Mouse (Mus musculus) limb, embryonic 14.5 days (tissue): ENCODE results near the gene Cacna1a. TPM values are rescaled to one million over a fixed set of nuclear protein-coding genes. Genes with fewer than 3 reads are reported as not detected.

Experiments
- ATAC-seq: fragments of 200-750 bp; cut with Nextera tagmentation; 2 replicates; pipeline ENCODE4 v1.8.0; 2017; ENCODE audit warnings: low read depth, moderate number of reproducible peaks, moderate TSS enrichment; ENCODE audit not compliant: low FRiP score
- DNase-seq: peaks from one replicate; pipeline ENCODE4 v3.0.0-alpha.2; 2015; ENCODE audit warnings: low spot score
- H3K27ac ChIP-seq: fragments of 300-500 bp; sonication (generic); replicated peaks from 2 replicates; pipeline ENCODE4 v1.5.1; 2014; ENCODE audit warnings: low read depth, mild to moderate bottlenecking, low read length, moderate library complexity, mixed read lengths
- H3K27me3 ChIP-seq: fragments of 300-500 bp; sonication (generic); 2 replicates; pipeline ENCODE4 v1.6.1; 2014; ENCODE audit warnings: low read length, mixed read lengths; ENCODE audit not compliant: control insufficient read depth, insufficient read depth
- H3K36me3 ChIP-seq: fragments of 300-500 bp; sonication (generic); 2 replicates; pipeline ENCODE4 v1.6.1; 2014; ENCODE audit warnings: mild to moderate bottlenecking, low read length, moderate library complexity, mixed read lengths; ENCODE audit not compliant: control insufficient read depth, insufficient read depth
- H3K4me1 ChIP-seq: fragments of 300-500 bp; sonication (generic); 2 replicates; pipeline ENCODE4 v1.6.1; 2014; ENCODE audit warnings: antibody characterized with exemption, low read length, mixed read lengths; ENCODE audit not compliant: control insufficient read depth, insufficient read depth
- H3K4me2 ChIP-seq: fragments of 300-500 bp; sonication (generic); replicated peaks from 2 replicates; pipeline ENCODE4 v1.6.1; 2014; ENCODE audit warnings: low read depth, mild to moderate bottlenecking, low read length, moderate library complexity; ENCODE audit not compliant: severe bottlenecking
- H3K4me3 ChIP-seq: fragments of 300-500 bp; sonication (generic); replicated peaks from 2 replicates; pipeline ENCODE4 v1.5.1; 2014; ENCODE audit warnings: low read length
- H3K9ac ChIP-seq: fragments of 300-500 bp; sonication (generic); 2 replicates; pipeline ENCODE4 v1.6.1; 2014; ENCODE audit warnings: mild to moderate bottlenecking, low read depth, low read length, moderate library complexity; ENCODE audit not compliant: severe bottlenecking
- H3K9me3 ChIP-seq: fragments of 300-500 bp; sonication (generic); 2 replicates; pipeline ENCODE4 v1.6.1; 2016; ENCODE audit warnings: low read length; ENCODE audit not compliant: control insufficient read depth
- POLR2A ChIP-seq: fragments of 200-500 bp; IDR thresholded peaks from 2 replicates; pipeline ENCODE4 v1.8.0; 2012; ENCODE audit warnings: inconsistent platforms, mild to moderate bottlenecking, moderate library complexity, borderline replicate concordance; ENCODE audit not compliant: insufficient read depth, insufficient read length; ENCODE audit errors: extremely low read depth
- WGBS: fragments of 180-500 bp; shearing (Covaris S2); extraction: QIAGEN DNeasy Blood & Tissue Kit; methylation state at CpG from one replicate; pipeline ENCODE4 v1.1.7; 2014; 5-methylcytosine and 5-hydroxymethylcytosine counted together
- polyA plus RNA-seq, 2 experiments: library from polyadenylated mRNA; depleted of rRNA in 1 of 2; stranded (reverse) in 1 of 2; unstranded in 1 of 2; fragments of >200 nt; fragmentation: Nextera tagmentation in 1 of 2; extraction: Ambion mirVana in 1 of 2; gene quantifications; 2 replicates each; pipeline versions ENCODE4 v1.2.1 to v1.2.3; 2012 to 2014

Cacna1a gene
- polyA plus RNA-seq, 2 experiments = 6.8 to 24.3 TPM

DNA sequence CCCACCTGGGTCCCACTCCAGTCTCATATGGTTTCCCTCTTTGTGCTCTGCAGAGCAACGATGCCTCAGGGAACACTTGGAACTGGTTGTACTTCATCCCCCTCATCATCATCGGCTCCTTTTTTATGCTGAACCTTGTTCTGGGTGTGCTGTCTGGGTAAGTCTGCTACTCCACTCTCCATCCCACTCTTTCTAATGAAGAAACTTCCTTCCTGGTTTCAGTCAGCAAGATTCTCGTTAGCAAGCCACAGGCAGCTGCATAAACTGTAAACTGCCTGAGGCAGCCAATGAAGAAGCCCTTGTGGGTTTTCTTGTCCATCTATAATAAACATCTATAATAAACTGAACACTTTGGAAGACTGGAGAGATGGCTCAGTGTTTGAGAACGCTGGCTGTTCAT, 145.1 kb downstream of the Cacna1a start:
- Histone ChIP-seq H3K9me3 (no peaks in the 10 kb centered on the region), H3K4me3 (no peak overlapping the region), H3K27ac (no peak overlapping the region), H3K4me2 (no peak overlapping the region), H3K36me3 (no peaks in the 10 kb centered on the region), H3K4me1 (no peaks in the 10 kb centered on the region), H3K27me3 (no peaks in the 10 kb centered on the region), H3K9ac (no peak overlapping the region)
- 61% methylated on average over 4 of the region's 4 CpGs for whole genome bisulfite sequencing
- no peak for ATAC-seq
- no peak for DNase-seq
- TF ChIP-seq POLR2A = no peak

DNA sequence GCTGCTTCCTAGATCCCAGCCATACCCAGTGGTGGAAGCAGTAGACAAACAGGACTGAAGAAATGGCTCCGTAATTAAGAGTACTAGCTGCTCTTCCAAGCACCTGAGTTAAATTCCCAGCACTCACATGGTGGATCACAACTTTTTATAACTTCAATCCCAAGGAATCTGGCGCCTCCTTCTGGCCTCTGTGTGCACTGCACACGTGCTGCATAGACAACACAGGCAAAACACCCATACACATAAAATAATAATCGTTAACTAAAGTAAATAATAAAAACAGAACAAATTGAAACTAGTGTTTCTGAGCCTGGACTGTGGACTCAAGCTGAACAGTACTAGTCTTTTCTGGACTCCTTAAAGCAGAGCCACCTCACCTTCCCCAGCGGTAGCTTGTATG, 148.7 kb downstream of the Cacna1a start:
- DNase-seq = no peak
- H3K4me1 ChIP-seq = no peaks in the 10 kb centered on the region
- no peaks in the 10 kb centered on the region for H3K36me3 ChIP-seq
- WGBS = 83% methylated on average over 5 of the region's 5 CpGs
- no peaks in the 10 kb centered on the region for H3K27me3 ChIP-seq
- H3K27ac ChIP-seq = no peak overlapping the region
- no peak overlapping the region for H3K9ac ChIP-seq
- no peak for TF ChIP-seq POLR2A
- no peak for ATAC-seq
- no peaks in the 10 kb centered on the region for H3K9me3 ChIP-seq
- H3K4me2 ChIP-seq = no peak overlapping the region
- H3K4me3 ChIP-seq = no peak overlapping the region

- Histone ChIP-seq H3K36me3 (no peaks in the 10 kb centered on the region), H3K9me3 (no peaks in the 10 kb centered on the region), H3K9ac (no peak overlapping the region), H3K4me1 (no peaks in the 10 kb centered on the region), H3K4me3 (no peak overlapping the region), H3K27ac (no peak overlapping the region), H3K27me3 (no peaks in the 10 kb centered on the region), H3K4me2 (no peak overlapping the region)
- DNase-seq (no peak), ATAC-seq (no peak)
- no peak for TF ChIP-seq POLR2A
- WGBS = 47% methylated on average over 6 of the region's 6 CpGs
Observed at GRCm38 (mm10) chr8:84539376-84539775, 151.1 kb downstream of the Cacna1a start.

DNA sequence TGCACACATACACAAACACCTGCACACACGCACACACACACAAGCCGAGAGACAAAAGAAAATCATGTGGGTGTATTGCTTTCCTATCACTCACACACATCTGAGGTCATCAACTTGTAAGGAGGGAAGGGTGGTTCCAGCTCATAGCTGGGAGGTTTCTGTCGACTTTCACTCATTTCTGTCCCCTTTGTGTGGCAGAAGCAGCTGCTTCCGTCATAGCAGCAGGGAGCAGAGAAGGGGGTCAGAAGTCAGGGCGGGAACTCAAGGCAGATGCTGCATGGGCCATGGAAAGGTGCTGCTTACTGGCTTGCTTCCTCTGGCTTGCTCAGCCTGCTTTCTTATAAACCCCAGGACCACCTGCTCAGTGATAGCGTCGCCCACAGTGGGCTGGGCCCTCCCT, 154.2 kb downstream of the Cacna1a start:
- Histone ChIP-seq H3K9me3 (no peaks in the 10 kb centered on the region), H3K36me3 (no peaks in the 10 kb centered on the region), H3K9ac (no peak overlapping the region), H3K27me3 (no peaks in the 10 kb centered on the region), H3K27ac (no peak overlapping the region), H3K4me2 (no peak overlapping the region), H3K4me1 (peaks cover 3% of the 10 kb centered on the region; the same call in 1 of the 2 replicates), H3K4me3 (no peak overlapping the region)
- no peak for TF ChIP-seq POLR2A
- ATAC-seq (no peak), DNase-seq (no peak)
- 69% methylated on average over 7 of the region's 7 CpGs for WGBS

GRCm38 (mm10) chr8:84545522-84545921, 157.3 kb downstream of the Cacna1a start:
- H3K36me3 ChIP-seq = no peaks in the 10 kb centered on the region
- H3K27me3 ChIP-seq = no peaks in the 10 kb centered on the region
- DNase-seq (no peak), ATAC-seq (no peak)
- no peak overlapping the region for H3K4me3 ChIP-seq
- WGBS = 23% methylated on average over 3 of the region's 3 CpGs
- no peak overlapping the region for H3K9ac ChIP-seq
- H3K9me3 ChIP-seq = no peaks in the 10 kb centered on the region
- peaks cover 3% of the 10 kb centered on the region; the same call in 1 of the 2 replicates for H3K4me1 ChIP-seq
- H3K4me2 ChIP-seq = no peak overlapping the region
- no peak for TF ChIP-seq POLR2A
- H3K27ac ChIP-seq = no peak overlapping the region

- 79% methylated on average over 4 of the region's 4 CpGs for WGBS
- no peak for ATAC-seq
- no peaks in the 10 kb centered on the region for H3K9me3 ChIP-seq
- no peak overlapping the region for H3K27ac ChIP-seq
- no peak overlapping the region for H3K4me2 ChIP-seq
- H3K4me1 ChIP-seq = 0 out of 2 replicates have a peak, but pooled peaks cover 3% of the 10 kb centered on the region
- no peak overlapping the region for H3K4me3 ChIP-seq
- H3K27me3 ChIP-seq = peaks cover 17% of the 10 kb centered on the region; the same call in 1 of the 2 replicates
- no peak overlapping the region for H3K9ac ChIP-seq
- no peak for TF ChIP-seq POLR2A
- no peak for DNase-seq
- no peaks in the 10 kb centered on the region for H3K36me3 ChIP-seq
Observed at GRCm38 (mm10) chr8:84552457-84552856, 164.2 kb downstream of the Cacna1a start.
